Mouse (Mus musculus) ovary, postnatal 36 days (tissue): Measurements from ENCODE around the gene Tesk1.

Experiments used
- DNase-seq: peaks from one replicate; pipeline ENCODE4 v3.0.0; 2022; ENCODE audit warnings: low spot score, mixed read lengths

Gene Tesk1

GRCm38 (mm10) chr4:43493186-43493845 is 51.6 kb downstream of the Tesk1 start:
- DNase-seq, result peak; percentile 97

- DNase-seq, result no peak
These were observed 52.1 kb downstream of the Tesk1 start for GRCm38 (mm10) chr4:43493846-43494240.

GRCm38 (mm10) chr4:43496587-43496986 is 54.8 kb downstream of the Tesk1 start:
- no peak for DNase-seq

DNA sequence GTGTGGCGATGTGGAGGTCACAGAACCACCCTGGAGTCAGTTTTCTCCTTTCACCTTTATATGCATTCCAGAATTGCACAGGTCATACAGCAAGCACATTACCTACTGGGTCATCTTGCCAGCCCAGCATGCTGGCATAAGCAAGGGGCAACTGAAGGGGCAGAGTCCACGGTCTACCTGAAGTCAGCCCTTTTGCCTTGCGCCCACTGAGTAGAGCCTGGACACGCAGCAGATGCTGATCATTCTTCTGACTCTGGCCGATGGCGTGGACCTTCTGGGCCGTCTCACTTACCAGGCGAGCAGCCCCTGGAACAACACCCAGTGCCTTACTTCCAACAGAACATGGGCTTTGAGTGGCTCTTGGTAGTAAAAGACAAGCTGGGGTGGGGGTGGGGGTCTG is 55.7 kb downstream of the Tesk1 start:
- DNase-seq, result no peak
